Mouse (Mus musculus) ovary, adult 18-20 months (tissue): Measurements from ENCODE around the gene Clasp1.
"Not testable (repeated sequence)": the region's sequence is repeated elsewhere in the genome, so short reads cannot be mapped to it uniquely, and the experiment has no call there.

ENCODE experiments used
- DNase-seq: peaks from one replicate; pipeline ENCODE4 v3.0.0; 2022; ENCODE audit warnings: low spot score, mixed read lengths

Gene Clasp1

DNA sequence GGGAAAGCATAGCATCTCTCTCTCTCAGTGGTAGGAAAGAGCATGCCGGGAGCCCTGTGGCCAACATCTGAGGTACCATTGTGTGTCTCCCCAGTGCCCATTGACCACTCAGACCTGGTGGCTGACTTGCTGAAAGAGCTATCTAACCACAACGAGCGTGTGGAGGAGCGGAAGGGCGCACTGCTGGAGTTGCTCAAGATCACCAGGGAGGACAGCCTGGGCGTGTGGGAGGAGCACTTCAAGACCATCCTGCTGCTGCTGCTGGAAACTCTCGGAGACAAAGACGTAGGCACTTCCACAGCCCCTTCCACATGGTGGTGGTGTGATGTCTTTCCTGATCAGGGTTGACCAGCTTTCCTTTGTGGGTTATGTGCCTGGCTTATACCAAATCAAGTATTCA is 192.3 kb downstream of the Clasp1 start:
- DNase-seq = no peak

DNA sequence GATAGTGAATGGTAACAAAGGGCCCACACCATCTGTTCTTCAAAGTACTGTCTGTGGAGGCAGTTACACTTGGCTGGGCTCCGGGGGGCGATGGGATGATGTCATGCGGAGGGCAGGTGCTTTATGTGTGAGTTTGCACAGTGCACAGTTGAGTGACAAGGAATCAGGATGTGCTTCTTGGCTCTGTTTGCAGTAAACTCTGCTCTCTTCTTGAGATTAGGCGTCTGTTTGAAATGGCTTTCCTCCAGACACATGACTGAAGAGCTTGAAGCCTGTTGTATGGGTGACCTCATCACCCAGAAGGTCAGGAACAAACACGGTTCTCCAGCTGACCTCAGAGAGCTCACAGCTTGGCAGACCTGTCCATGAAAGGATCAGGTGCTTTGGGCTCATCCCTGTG is 200.9 kb downstream of the Clasp1 start:
- no peak for DNase-seq

DNA sequence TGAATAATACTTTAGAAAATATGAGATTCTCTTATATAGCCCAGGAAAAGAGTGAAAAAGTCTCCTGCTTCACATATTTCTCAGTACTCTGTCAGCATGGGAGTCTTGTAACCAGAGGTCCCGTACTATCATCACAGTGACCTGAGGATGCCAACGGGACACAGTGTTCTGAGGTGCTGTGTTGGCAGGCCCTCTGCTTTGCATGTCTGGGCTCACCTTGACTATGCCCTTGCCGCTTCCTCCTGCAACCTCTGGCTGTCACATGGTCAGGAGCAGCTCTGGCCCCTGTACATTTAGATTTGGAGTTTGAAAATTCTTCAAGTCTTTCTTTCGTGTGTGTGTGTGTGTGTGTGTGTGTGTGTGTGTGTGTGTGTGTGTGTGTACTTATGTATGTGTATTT is 204.1 kb downstream of the Clasp1 start:
- DNase-seq = no peak

DNA sequence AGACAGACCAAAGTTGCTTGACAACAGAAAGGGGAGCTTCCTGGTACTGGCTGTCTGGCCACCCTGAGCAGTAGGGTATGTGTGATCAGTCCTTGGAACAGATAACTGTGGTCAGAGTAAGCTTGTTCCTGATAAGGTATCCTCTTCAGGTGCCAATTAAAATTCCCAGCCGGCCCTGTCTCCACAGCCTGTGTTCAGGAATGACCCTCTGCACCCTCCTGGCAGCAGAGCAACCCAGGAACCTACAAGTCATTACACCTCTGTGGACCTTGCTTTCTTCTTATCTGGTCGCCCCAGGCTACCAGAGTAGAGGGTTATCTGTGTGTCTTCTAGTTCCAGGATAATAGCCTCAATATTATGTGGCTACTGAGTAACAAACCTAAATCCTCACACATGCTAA is 206.5 kb downstream of the Clasp1 start:
- DNase-seq = no peak

DNA sequence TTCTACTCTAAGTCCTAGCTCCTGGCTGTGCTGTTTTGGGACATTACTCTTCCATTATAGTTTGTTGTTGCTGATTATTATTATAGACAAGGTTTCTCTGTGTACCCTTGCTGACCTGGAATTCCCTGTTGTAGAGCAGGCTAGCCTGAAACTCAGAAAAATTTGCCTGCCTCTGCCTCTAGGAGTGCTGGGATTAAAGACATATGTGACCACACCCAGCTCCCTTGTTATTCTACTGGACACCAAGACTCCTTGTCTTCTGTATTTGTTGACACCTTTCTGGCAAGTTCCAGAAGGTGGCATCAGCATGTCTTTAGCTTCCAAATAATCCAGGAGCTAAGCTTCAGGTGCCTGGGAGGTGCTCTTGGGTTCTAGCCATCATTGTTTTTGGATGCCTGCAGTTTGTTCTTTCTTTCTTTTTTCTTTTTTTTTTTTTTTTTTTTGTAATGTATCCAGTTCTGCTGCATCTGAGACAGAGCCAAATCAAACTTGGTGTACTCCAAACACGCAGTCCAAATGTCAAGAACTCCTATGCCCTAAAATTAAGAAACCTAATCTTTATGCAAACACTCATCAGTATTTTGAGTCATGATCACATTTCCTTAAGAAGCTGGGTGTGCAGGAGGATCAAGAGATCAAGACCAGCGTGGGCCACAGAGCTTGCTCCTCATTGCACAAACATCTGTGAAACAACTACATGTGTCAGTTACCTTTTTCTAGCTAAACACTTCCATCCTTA is 208.8 kb downstream of the Clasp1 start:
- DNase-seq = no peak

DNA sequence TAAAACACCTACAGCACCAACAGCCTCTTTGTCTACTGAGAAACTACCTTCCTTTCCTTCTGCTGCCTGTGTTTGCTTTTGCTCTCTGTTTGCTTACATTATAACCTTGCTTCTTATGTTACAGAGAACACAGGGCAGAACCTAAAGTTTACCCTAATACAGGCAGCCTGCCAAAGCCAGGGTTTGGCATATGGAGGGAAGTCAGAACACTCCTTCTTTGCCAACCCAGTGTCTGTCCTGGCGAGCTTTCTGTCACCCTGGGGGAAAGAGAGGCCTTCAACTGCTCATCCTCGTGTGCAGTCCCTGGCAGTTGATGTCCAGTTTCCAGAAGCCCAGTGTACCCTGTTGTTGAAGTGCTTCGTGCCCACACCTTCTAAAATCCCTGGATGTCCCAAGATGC is 209.5 kb downstream of the Clasp1 start:
- no peak for DNase-seq

DNA sequence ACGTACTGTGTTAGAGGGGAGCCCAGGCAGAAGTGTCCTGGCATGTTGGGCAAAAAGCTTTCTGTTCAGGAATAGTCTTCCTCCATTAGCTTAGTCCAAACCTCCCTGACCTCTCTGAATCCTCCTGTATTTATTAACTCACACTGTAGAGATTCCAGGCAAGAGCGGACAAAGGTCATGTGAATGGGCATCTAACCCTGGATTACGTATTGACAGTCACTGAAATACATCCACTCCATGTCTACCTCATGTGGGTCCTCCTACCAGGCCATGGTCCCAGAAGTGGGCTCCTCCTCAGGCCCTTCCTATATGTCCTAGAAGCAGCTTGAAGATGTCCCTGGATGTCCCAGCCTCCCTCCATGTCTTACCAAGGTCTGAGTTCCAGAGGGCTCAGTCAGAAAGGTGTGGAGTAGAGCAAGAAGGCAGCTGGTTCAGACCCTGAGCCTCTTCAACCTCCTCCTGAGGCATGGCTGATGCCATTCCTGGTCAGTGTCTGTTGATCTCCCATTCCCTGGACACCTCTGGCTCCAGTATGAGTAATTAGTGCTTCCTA is 224.8 kb downstream of the Clasp1 start:
- DNase-seq = no peak

DNA sequence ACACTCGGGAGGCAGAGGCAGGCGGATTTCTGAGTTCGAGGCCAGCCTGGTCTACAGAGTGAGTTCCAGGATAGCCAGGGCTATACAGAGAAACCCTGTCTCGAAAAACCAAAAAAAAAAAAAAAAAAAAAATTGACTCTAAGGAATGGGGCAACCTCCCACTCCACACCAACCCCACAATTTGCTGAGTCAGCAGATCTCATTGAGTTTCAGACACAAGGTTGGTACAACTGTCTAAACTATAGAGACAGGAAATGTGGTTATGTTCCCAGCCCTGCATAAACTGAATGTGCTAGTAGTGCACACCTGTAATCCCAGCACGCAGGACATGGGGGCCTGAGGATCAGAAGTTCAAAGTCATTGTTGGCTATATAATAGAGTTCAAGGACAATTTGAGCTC is 232.2 kb downstream of the Clasp1 start:
- not testable (repeated sequence) for DNase-seq

DNA sequence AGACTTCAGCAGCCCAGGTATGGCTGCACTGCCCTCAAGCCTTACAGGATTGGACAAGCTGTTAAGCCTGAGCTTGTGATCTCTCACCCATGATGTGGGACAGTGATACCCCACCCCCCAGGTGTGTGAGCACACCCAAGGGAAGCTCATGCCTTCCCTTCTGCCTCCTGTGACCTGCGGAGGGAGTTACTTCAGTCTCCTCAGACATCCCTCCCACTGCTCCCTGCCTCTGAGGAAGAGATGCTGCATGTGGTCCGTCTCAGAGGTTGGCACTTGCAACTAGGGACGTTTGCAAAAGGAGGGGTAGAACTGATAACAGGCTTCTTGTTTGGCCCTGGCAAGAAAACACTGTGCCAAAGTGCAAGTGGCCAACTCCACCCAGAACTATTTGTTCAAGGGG is 234.0 kb downstream of the Clasp1 start:
- DNase-seq = no peak

DNA sequence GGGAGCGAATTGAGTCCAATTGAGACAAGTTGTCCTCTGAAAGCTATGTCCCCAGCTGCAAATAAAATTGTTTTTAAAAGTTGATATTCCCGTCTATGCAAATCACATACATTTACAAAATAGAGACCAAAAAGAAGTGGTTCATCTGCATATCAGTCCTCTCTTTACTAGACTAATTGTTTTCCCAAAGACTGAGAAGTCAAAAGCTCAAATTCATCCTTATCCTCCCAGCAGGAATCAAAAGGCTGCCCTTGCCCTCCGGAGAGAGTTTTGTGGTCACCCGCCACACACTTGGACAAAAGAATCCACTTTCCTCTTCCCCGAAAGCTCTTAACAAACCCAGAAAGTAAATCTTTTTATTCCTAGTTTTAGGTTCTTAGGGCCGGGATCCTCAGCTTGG is 236.6 kb downstream of the Clasp1 start:
- DNase-seq = no peak

DNA sequence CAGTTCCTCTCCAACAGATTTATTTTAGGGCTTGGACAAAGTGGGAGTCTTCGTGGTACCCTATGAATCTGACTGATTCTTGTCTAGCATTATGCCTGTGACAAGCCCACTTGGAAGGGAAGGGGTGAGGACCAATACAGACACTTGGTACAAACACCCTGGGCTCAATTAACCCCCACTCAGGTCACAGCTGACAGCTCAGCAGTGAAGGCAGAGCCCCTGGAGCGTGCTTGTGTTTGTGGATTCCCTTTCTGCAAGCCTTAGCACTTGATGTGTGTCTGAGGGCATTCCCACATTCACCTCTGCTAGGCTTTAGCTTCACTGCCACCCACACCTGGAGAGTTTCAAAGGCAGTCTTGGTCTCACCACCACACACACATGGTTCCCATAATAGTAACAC is 237.1 kb downstream of the Clasp1 start:
- no peak for DNase-seq

DNA sequence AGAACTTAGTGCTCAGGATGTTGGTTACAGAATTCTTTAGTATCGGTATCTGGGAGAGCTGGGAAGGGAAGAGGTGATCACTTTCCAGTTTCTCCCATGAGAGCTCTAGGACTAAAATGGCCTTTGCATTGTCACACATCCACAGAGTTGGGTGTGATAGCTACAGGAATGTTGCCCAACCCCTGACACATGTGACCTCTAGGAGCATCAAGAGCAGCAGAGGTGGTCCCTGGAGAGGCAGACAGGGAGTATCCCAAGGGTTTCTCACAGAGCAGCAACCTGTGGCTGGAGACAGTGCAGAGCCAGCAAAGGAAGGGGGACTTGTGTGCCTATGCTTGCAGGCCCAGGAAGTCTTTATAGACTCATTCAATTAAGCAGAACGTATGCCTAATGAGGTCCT is 237.6 kb downstream of the Clasp1 start:
- no peak for DNase-seq

DNA sequence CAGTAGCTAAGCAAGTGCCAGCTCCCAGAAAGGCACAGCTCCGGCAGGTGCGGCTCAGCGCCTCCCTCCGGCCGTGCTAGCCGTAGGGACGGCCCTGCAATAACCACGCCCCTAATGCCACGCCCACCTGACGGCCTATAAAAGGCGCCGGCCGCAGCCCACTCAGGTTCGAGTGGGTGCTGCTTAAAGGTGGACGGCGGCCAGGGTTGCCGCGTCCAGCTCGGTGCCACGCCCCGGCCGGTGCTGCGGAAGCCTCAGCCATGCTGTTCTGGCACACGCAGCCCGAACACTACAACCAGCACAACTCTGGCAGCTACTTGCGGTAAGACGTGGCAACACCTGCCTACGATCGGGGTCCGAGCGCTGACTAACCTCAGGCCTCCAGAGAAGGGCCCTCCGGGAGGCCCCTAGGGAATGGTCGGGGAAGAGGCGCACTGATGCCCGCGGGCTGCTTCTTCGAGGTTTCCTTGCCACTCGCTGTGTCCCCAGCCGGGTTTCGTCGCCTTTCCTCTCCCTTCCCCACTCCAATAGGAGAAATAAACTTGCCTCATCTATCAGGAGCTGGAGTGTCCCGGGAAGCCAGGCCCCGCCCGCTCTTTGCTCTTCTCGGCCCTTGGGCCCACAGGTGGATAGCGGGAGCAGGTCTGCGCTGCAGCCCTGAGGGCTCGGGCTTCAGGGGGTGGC is 239.1 kb downstream of the Clasp1 start, which contains the start of gene Tfcp2l1:
Gene Tfcp2l1, plus strand, starts transcription at position 165 of the 684 bp plus-strand sequence.
- DNase-seq = peak; percentile 74

DNA sequence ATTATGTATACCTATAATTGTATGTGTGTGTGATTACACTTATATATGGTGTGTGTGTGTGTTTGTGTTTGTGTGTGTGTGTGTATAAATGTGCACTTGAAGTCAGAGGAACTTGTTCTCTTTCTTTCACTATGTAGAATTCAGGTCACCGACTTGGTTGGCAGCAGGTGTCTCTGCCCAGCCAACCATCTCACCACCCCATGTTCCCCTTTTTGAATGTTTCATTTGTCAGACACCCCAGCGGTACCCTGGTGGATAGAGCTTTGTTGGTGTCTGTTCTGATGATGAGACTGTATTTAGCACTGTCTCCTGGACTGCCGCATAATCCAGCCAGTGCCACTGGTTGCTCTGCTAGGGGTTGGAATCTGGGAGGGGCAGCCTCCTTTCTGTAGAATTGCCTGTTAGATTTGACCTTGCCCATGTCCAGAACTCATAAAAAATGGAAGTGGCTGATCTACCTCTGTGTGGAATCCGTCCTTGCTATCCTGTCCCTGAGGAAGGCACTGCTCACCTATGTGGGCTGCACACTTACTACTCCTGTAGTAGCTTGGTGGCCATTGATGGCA is 244.6 kb downstream of the Clasp1 start:
- DNase-seq = no peak

DNA sequence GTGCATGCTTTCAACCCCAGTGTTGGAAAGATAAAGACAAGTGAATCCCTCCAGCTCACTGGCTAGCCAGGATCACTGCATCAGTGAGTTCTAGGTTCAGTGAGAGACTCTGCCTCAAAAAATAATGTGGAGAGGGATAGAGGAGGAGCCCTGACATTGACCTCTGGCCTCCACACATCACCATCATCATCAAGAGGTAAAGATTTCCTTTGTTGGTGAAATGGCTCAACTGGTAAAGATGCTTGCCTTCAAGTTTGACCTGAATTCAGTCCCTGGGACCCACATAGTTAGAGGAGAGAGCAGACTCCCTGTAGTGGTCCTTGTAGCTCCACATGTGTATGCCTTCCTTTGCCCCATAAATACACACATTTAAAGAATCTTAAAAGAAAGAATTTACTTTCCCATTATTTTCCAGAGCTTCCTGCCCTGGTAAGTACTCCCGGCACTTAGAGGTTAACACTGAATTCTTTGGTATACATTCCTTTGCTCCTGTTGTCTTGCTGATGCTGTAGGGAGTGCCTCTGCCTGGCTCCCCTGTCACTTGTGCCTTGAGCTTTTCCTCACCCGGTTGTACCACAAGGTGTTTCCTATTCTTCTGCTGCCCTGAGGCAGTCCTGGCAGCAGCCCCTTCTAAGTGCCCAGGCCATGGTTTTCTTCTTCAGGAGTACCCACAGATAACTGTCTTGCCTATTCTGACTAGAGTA is 253.6 kb downstream of the Clasp1 start:
- no peak for DNase-seq

DNA sequence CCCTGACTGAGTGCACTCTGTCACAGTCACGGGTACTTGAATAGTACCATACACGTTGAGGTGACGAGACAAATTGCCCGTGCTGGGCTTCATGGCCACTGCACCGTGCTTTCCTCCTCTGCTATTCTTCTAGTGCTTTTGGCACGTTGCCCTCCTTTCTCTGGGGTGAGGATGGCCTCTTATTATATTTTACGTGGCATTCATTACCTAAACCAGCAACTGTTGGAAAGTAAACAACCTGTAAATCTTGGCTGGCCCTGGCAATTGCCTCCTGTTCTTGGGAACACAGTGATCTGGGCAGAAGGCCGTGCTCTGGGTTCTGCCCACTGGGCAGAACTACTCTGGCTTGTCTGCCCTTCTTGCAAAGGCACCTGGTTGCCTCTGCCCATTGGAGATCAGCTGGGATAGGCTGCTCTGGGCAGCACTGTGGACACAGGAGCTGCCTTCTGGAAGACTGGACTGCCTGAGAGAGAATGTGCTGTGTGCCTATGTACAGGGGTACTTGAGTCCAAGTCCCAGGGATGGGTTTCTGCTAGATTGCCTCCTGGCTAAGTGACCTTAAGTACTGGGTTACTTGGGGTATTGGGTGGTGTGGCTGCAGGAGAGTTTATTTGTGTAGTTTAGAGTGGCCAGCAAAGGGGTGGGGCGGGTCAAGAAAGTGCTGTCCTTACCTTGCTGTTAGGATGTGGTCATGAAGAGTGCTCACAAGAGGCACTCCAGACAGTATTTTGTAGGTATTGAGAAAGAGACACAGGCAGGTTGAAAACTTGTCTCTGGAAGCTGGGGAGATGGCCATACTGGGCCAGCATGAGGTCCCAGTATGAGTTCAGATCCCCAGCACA is 254.5 kb downstream of the Clasp1 start:
- DNase-seq = peak; percentile 30

DNA sequence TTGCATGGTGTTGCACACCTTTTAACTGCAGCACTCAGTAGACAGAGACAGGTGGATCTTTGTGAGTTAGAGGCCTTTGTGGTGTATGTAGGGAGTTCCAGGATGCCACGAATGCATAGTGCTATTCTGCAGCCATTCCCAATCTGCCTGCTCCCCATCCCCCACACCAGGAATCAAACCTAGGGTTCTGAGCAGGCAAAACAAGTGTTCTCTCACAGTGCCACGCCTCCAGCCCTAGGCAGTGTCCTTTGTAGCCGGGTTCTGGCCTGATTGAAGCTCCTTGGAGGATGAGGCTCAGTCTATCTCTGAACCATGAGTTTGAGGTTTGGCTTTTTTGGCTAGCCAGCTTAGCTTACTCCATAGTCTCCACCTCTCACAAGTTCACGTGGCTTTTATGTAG is 256.8 kb downstream of the Clasp1 start:
- no peak for DNase-seq

DNA sequence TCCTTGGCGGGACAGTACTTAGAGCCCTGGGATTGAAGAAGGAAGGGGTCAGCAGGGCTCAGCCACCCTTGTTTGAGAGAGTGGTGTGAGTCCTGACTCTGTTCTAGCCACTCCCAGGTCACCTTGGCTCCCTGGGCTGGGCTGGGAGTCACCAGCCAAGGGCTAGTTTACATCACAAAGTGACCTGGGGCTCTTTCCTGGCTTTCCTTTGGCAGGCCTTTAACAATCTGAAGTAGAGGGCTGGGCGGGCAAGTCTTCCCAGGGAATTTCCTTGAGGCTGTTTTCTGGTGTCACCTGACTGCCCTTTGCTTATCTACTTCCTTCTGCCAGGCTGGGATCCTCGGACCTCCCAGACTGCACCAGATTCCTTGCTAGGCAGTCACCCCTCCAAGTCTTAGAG is 259.2 kb downstream of the Clasp1 start:
- DNase-seq = no peak

DNA sequence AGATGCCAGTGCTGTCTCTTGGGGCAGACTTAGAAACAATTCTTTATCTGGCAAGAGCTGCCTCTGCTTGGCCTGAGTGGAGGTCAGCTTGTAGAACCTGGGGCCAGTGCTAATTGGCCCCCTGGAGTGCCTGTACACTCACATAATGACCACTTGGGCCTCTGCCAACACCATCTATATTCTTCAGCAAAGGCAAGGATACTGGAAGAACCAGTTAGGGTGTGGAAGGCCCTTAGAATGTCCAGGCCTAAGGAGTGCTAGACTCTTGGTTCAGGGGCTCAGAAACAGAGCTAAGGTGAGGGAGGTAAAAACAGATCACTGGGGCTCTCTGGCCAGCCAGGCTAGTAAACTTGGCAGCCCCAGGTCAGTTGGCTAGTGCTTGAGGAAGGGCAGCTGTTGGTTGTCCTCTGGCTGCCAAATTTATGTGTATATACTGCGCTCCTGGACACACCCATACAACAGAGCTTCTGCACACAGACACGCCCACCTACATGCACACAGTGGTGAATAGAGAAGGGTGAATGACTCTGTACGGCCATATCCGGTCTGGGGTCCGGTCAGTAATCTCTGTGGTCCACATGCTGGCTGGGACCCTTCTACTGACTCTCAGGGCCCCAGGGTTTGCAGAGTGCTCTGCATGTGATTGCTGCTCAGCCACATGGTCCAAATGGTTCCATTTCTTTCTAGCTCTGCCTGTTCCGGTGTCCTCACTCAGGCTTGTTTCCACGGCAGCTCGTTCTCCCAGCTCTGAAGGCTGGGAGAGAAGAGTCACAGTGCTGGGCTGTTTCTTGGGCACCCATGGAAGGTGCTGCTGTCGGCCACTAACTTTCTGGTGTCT is 261.3 kb downstream of the Clasp1 start:
- DNase-seq = no peak

DNA sequence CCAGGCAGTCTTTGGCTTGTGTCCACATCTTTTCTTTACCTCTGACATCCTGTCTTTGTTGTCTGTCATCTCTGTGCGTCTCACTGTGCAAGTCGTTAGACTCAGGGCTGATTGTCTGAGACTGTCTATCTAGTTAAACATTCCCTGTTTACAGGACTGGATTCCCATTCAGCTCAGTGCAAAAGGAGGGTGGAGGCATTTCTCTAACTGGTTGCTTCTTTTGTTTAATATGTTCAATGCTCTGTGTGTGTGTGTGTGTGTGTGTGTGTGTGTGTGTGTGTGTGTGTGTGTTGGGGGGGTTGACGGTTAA is 261.9 kb downstream of the Clasp1 start:
- DNase-seq = no peak

DNA sequence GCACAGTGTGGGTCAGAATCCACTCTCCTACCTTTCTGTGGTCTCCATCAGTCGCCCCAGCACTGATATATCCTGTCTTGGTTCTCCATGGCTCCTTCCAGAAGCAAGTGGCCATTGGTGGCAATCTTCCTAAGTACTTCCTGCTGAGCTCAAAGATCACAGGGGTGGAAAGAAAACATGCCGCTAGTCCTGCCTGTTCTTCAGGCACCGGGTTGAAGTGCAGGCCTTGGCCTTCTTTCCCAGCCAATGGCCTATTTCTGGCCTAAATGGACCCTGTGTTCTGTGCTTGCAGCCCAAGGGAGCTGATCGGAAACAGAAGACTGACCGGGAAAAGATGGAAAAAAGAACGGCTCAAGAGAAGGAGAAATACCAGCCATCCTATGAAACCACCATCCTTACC is 269.9 kb downstream of the Clasp1 start:
- no peak for DNase-seq
